Mouse (Mus musculus) cerebellum, postnatal 14 days (tissue): Measurements from ENCODE around the gene Pkn2.

Experiments
- DNase-seq, 2 experiments: peaks; one replicate each; pipeline ENCODE4 v3.0.0; 2021; ENCODE audit warnings: mixed read lengths in 2 of 2

Pkn2 gene

DNA sequence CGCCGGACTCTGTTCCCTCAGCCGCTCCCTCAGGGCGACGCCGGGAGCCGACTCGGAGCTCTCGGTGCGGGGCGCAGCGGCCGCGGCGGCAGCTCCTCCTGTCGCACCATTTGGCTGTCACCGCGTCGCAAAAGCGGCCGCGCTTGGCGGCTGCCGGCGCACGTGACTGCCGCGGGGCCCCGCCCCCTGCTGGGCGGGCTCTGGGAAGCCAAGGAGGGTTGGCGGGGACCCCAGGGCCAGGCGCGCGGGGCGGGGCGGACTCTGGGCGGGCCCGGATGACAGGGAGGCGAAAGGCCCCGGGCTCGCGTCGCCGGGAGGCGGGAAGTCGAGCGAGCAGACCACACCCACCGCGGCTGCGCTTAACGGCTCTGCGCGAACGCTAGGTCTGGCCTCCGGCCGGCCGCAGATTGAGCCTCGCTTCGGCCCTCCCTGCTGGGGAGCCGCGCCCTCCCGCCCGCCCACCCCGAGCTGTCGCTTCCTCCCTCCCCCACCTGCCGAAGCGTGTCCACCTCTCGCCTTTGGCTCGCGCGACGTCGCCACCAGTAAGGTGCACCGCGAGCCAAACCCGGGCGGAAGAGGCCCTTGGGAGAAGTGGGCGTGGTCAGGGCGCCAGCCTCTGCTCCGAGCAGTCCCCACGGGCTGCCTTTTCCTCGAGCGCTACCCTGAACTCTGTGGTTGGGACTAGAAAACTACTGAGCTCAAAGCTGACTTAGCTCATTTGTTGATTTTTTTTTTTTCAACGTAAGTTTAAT lies at the start of gene Pkn2:
TSS of gene Pkn2 (minus strand) at position 133 of the 752 bp plus-strand sequence.
- DNase-seq, result peak; percentile 98 to 99

DNA sequence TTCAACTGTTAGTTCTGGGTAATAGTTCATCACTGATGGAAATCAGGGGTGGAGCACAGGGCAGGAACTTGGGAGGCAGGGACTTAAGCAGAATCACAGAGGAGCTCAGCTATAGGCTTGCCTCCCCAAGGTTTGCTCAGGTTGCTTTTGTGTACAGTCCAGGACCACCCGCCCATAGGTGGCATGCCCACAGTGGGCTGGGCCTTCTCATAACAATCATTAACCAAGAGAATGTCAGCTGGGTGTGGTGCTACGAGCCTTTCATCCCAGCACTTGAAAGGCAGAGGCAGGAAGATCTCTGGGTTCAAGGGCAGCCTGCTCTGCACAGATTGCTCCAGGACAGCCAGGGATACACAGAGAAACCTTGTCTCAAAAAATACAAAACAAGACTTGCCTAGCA lies 48.1 kb upstream of the Pkn2 start:
- DNase-seq, result no peak

DNA sequence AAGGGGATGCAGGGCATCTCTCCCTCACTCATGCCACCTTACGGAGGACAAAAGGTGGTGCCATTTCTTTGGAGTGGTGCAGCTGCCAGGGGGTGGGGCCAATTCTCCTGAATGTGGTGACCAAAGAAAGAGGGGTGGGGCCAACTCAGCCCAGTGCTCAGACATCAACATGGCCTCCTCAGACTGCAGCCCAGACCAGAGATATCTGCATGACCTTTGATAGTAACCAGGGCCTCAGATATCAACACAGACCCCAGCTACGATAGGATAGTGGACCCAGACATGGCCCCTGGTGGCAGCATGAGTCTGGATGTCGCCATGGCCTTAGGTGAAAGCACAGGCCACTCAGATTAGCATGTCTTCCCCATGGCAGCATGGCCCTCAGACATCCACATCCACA lies 45.5 kb upstream of the Pkn2 start:
- DNase-seq, result no peak

DNA sequence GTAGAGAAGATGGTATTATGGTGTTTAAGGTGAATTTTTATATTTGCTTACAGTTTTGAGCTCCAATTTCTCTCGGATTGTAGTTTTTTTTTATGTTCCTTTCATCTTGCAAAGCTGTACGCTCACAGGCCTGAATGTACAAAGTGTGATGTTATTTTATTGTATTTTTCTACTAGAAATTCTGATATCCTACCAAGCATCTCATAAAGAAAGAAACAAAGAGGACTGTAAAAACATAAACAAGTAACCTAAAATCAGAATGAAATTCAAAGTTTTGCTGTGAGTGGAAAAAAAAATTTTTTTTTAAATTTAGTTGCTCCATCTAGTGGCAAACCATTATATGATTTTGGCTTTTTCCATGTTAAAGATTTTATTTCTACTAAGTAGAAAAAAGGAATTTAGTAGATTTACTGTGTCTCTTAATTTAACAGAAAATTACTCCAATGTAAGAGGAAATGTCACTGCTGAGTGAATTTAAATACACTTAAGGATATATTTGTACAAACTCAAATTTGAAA lies 43.1 kb upstream of the Pkn2 start:
- DNase-seq, result no peak

DNA sequence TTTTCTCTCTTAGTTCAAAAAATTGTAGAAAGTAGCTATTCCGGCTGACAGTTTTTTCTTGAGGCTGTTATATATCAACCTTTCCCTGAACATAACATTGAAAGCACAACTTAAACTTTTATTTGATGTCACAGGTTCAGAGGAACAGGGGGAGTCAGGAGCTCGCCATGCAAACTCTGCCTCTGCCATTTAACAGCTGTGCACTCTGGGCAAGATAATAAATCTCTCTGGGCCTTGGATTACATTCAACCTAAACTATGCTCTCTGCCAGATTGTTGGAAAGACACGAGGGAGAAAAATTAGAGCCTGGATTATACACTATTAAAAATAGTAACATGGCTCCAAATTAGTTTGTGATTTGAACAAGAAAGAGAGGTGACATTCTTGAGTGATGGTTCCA lies 37.3 kb upstream of the Pkn2 start:
- no peak for DNase-seq

DNA sequence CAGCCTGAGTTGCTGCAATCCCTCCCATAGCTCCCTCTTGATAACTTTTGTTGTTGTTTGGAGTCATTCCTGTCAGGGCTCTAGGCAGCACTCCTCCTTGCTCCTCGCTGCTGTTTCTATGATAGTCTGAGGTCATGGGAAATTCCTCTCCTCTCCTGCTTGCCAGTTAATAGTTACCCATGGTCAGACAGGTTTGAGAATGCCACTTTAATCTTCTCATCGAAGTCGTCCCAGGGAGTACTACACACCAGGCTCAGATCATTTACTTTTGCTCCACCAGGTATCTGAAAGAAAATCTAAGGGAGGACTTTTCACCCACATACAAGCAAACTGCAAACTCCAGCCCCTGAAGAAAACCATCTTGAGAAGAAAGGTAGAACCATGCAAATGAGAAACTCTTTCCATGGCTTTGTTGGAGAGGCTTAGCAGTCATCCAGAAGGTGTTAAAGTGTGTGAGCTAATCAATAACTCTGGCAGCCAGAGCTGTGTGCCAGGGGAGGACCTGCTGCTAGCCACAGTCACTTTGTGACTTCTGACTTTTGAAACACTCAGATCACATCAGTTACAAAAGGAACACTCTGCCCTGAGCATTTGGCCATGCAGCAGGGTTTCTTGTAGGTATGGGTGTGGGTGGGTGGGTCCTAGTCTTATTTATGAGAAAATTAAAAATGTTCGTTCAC lies 36.1 kb upstream of the Pkn2 start:
- no peak for DNase-seq

DNA sequence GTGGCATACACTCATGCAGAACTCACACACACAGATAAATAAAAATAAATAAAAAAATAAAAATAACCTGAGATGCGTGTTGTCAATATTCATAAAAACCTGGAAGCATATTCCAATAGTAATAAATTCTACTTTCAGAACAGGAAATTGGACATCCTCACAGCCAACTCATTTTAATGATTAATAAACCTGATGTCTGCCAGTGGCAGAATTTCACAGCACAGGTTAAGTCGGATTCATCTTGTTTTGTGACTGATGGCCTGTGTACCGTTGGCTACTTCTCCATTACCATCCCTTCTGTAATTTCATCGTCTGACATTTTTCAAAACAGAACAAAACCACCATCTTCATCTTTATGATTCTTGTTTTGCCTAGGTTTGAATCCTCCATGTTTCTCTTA lies 35.4 kb upstream of the Pkn2 start:
- no peak for DNase-seq

DNA sequence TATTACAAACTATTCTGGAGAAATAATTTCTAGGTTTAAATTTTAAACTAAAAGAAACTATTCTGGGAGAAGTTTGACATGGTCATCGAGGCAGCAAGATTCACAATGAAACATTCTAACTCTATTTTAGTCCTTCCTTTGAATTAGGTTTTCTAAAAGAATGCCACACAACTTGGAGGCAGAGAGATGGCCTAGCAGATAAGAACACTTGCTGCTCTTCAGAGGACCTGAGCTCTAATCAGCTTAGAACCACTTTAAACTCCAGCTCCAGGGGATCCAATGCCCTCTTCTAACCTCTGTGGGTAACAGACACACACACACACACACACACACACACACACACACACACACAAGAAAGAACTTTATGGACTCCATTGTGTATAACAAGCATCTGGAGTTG lies 31.5 kb upstream of the Pkn2 start:
- DNase-seq, result no peak

DNA sequence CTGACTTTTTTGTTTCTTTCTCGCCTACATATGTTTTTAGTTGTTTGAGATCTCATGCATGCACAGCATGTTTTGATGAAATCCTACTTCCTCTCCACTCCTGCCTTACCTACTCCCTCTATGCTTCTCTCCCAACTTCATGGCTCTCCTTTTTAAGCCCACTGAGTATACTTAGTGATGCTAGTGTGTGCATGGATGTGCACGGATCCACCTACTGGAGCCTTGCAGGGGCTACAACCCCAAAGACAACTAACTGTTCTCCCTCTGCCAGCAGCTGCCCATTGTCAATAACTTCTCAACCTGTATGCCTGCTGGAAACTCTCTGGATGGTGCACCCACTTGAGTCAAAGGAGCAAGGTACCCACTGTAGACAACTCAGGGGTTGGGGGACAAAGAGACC lies 17.9 kb upstream of the Pkn2 start:
- no peak for DNase-seq

DNA sequence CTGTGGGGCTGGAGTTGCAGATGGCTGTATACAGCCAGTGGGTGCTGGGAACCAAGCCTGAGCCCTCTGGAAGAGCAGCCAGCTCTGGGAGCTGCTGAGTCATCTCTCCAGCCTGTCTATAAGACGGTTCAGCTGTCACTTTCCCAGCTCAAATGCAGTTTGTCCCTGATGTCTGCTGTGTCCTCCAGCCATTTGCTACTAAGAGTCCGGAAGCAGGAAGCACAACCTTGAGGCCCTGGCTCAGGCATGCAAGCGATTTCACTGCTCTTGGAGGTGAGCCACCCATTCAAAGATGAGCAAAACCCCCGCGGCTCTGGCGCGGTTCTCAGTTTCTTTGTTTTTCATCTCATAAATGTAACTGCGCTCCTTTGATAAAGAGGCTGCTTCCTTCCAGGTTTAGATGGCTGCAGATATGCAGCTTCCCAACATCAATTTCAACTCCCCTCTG lies 17.2 kb upstream of the Pkn2 start:
- DNase-seq, result no peak

DNA sequence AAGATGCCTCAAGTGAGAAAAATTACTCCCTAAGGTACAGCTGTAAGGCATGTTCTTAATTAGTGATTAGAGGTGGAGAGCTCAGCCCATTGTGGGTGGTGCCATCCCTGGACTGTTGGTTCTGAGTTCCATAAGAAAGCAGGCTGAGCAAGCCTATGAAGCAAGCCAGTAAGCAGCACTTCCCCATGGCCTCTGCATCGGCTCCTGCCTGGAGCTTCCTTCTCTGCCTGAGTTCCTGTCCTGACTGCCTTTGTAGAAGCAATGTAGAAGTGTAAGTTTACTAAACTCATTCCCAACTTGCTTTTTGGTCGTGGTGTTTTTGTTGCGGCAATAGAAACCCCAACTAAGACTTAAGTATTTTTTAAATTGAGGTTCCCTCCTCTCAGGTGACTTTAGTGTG lies 8.6 kb upstream of the Pkn2 start:
- no peak for DNase-seq

DNA sequence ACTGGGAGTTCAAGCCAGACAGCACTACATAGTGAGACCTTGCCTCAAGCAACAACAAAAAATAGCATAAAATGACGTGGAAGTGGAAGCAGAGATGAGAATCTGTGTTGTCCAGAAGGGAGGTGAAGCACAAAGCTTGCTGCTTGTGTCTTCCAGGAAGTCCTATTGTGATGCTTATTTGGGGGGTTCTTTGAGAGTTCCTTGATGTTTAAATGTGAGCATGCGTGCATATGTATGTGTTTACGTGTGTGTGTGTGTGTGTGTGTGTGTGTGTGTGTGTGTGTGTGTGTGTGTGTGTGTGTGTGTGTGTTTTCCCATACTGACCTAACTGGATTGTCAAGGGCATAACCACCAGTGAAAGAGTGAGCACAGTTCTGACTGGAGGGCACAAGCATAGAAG lies 5.2 kb upstream of the Pkn2 start:
- no peak for DNase-seq

DNA sequence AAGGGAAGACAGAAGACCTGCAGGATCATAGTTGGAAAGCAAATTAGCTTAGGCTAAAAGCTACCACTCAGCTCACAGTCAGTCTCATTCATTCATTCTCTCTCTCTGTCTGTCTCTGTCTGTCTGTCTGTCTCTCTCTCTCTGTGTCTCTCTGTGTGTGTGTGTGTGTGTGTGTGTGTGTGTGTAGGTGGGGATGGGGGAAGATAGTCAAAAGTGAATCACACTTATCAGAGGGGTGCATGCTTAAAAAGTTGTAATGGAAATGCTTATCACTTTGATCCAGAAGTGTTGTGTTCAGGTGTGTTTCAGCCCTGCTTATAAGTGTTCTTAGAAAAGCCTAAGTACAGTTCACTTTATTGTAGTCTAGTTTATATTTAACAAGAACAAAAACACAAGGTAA lies 2.8 kb upstream of the Pkn2 start:
- no peak for DNase-seq

DNA sequence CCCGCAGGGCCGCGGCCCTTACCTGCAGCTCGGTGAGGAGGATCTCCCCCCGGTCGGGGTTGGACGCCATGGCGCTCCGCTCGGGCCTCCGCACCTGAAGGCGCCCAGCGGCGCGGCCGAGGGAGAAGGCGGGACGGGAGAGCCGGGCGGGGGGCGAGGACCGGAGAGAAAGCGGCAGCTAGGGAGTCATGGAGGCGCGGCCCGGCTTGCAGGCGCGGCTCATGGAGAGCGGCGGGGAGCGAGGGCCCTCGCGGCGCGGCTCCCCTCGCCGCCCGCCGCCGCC lies 274 bp downstream of the Pkn2 start:
- DNase-seq, result no peak

DNA sequence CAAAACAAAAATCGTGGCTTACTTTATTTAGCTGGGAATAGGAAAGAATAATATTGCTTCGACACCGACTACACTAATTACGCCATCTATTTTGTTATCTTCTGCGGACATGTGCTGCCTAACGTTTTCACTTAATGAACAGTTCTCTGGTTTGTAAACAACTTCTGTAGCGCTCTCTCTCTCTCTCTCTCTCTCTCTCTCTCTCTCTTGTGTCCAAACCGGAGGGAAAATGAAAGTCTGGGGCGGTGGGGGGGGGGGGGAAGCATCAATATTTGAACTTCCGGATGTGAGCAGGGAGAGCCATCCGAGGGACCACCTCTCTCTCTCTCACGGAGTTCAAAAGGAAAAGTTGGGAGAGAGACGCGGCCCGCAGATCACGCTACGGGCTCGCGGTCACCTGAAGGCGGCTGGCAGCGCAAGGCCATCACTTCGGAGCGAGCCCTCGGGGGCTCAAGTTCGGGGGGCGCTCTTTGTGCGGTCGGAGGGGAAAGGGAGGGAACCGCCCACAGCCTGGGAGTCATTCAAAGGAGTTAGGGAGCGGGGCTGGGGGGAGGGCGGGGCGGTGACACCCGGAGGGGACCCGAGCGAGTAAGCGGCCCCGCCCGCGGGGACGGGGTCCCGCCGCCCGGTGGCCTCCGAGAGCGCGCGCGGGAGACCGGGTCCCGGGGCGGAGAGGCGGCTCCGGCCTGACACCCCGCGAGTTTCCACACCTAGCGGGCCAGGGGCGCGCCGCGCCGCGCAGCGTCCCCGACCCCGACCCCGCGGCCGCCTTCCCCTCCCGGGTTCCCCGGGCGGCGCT lies 815 bp downstream of the Pkn2 start:
- peak in 1 of 2 experiments; percentile 46 for DNase-seq

DNA sequence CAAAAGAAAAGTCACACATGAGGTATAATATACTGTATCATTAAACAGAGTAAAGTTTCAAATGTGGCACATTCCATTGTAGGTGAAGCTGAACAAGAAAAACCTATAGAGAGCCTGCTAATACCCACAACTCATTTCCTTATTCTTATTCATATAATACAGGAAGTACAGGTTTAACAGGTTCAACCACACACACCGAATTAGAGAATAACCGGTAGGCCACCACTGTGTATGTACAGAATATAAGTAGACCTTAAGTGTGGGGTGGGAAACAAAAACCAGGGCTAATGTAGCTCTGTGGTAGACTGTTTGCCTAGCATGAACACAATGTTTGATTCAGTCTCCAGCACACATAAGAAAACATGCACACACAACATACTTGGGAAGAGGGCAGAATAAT lies 18.6 kb downstream of the Pkn2 start:
- DNase-seq, result no peak

DNA sequence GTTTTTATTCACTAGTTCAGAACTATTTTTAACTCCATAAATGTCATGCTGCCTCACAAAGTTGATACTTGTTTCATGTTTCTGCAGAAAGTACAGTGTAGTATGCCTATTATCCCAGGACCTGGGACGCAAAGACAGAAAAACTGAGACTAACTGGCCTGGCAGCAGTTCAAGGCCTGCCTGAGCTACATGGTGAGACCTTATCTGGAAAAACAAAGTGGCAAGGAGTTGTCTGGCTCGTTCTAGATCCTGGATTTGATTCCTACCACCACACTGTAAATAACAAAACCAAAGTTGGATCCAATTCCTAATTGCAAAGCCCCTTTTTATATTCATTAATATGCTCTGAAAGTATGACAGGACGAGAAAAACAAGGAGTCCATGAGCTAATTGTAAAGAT lies 25.0 kb downstream of the Pkn2 start:
- peak in 1 of 2 experiments; percentile 25 for DNase-seq

DNA sequence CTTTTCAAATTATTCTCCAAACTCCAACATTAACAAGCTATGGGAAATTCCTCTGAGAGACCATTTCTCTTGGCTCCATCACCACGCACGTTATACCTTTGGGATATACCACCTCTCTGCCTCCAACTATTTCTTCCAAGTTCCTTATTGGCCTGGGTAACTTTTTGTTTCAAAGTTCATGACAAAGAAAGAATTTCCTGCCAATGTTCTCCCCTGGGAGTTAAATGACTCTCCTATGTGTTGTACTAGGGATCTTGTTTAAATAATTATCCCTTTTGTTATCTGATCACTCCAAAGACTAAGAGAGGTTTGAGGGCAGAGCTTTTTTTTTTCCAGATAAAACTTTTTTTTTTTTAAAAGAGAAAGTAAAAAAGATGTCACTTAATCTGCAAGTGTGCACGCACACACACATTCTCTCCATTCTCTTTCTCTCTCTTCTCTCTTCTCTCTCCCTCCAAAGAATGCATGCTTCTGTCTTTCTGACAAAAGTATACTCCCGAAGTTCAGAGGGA lies 25.8 kb downstream of the Pkn2 start:
- DNase-seq, result no peak

DNA sequence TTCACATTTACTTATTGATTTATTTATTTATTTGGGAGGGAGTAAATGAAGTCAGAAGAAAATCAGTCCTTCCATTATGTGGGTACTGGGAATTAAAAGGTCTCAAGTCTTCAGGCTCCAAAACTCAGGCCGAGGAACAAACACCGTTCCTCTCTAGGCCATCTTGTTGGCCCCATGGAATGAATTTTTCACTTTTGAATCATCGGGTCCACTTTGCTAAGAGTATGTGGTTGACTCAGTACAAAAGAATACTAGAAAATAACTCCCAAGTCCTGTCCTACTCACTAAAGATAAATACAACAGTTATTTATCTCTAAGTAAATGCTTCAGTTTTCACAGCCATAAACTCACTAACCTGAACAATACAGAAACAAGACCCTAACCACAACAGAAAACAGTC lies 28.9 kb downstream of the Pkn2 start:
- no peak for DNase-seq

DNA sequence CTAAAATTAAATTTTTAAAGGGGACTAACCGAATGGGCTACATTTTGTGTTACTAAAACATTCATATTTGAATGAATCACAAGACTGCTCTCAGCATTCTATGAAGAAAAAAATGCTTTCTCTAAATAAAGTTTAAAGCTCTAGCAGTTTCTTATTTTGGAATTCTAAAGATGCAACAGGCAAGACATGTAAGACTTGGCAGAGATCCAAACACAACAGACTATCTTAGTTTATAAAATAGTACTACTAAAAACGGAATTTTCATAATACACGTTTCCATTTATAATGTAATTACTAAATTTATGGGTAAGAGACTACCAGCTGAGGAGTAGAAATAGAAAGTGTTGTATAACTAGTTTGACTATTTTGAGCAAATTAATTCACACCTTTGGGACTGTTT lies 30.2 kb downstream of the Pkn2 start:
- DNase-seq, result no peak

DNA sequence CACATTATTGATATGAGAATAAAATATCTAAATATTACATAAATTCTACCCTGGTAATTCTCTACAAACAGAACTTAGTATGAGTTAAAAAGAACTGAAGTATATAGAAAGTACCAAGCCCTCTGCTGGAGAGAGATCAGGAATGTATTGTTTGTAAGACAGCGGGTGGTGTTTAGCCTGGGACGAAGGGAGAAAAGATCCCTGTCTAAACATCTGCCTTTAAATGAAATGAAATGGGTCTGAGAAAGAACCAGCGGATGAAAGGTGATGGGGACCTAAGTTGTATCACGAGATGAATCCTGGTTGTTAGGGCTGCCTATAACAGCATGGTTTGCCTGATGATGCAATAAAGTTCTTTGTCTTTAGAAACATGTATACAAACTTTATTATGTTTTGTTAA lies 41.8 kb downstream of the Pkn2 start:
- no peak for DNase-seq

DNA sequence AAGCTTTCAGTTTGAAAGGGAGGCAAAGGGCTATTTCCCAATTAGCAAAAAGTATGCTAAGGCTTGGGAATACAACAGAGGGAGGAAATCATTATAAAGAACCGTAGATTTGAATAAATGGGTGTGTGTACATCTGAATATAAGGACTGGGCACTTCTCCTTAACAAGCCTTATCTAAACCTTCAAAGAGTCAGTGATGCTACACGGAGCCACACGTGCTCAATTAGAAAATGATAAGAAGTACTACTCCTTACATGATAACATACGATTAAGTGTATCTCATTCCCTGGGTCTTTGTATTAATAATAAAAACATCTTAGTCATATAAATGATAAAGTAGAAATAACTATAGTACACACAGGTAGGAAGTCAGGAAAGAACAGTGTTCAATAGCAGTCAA lies 47.0 kb downstream of the Pkn2 start:
- no peak for DNase-seq

DNA sequence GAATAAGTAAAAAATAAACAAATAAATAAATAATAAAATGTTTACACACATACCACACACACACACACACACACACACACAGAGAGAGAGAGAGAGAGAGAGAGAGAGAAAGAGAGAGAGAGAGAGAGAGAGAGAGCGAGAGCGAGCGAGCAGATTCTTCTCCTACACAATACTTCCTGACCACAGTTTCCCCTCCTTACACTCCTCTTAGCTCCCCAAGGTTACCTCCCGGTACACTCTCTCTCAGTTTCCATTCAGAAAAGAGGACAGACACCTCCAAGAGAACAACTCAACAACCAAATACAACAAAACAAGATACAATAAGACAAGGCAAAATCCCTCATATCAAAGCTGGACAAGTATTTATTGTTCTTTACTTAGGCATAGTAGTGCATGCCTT lies 47.8 kb downstream of the Pkn2 start:
- DNase-seq, result no peak

DNA sequence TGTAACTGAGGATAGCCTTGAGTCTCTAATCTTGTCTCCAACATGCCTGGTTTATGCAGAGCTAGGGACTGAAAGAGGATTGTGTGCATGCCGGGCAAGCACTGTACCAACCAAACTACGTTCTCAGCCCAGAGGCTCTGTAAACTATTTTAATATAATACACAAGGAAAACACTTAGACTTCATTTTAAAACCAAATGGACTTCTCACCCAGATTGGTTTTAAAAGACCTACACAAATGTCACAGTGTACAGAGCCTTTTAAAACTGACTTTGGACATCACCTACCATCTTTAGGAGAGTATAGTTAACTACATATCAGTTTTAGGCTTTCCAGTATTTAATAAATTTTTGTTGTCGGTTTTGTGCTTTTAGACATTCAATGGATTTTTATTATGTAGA lies 48.9 kb downstream of the Pkn2 start:
- DNase-seq, result no peak
